Mouse (Mus musculus) intestine, postnatal 0 days (tissue): Measurements from ENCODE around the gene Rpn1. TPM values are rescaled to one million over a fixed set of nuclear protein-coding genes. Genes with fewer than 3 reads are reported as not detected.

Experiments
- ATAC-seq: fragments of 200-750 bp; cut with Nextera tagmentation; 2 replicates; pipeline ENCODE4 v1.8.0; 2017; ENCODE audit warnings: mild to moderate bottlenecking, moderate TSS enrichment, moderate library complexity
- H3K27ac ChIP-seq: fragments of 300-500 bp; sonication (generic); 2 replicates; pipeline ENCODE4 v1.5.1; 2014; ENCODE audit warnings: mild to moderate bottlenecking, low read depth, low read length, moderate library complexity
- H3K27me3 ChIP-seq: fragments of 300-500 bp; sonication (generic); replicated peaks from 2 replicates; pipeline ENCODE4 v1.6.1; 2014; ENCODE audit warnings: low read length, mixed read lengths; ENCODE audit not compliant: control insufficient read depth, insufficient read depth
- H3K36me3 ChIP-seq: fragments of 300-500 bp; sonication (generic); 2 replicates; pipeline ENCODE4 v1.6.1; 2014; ENCODE audit warnings: mild to moderate bottlenecking, moderate library complexity; ENCODE audit not compliant: control insufficient read depth, insufficient read depth
- H3K4me1 ChIP-seq: fragments of 300-500 bp; sonication (generic); replicated peaks from 2 replicates; pipeline ENCODE4 v1.6.1; 2014; ENCODE audit warnings: antibody characterized with exemption, low read length, mixed read lengths; ENCODE audit not compliant: control insufficient read depth, insufficient read depth
- H3K4me2 ChIP-seq: fragments of 300-500 bp; sonication (generic); replicated peaks from 2 replicates; pipeline ENCODE4 v1.6.1; 2014; ENCODE audit warnings: low read depth, mild to moderate bottlenecking, moderate library complexity
- H3K4me3 ChIP-seq: fragments of 300-500 bp; sonication (generic); 2 replicates; pipeline ENCODE4 v1.5.1; 2014; ENCODE audit warnings: low read depth, low read length
- H3K9ac ChIP-seq: fragments of 300-500 bp; sonication (generic); 2 replicates; pipeline ENCODE4 v1.6.1; 2014; ENCODE audit warnings: mild to moderate bottlenecking, low read depth, low read length
- H3K9me3 ChIP-seq: fragments of 300-500 bp; sonication (generic); 2 replicates; pipeline ENCODE4 v1.6.1; 2016; ENCODE audit warnings: mixed run types; ENCODE audit not compliant: control insufficient read depth
- CTCF ChIP-seq: sonication (generic); IDR thresholded peaks from 2 replicates; pipeline ENCODE4 v1.5.1; 2016; ENCODE audit warnings: low read depth, mild to moderate bottlenecking, control low read depth, antibody characterized with exemption, moderate library complexity
- WGBS: fragments of 180-500 bp; shearing (Covaris S2); extraction: QIAGEN DNeasy Blood & Tissue Kit; methylation state at CpG from one replicate; pipeline ENCODE4 v1.1.7; 2014; 5-methylcytosine and 5-hydroxymethylcytosine counted together
- polyA plus RNA-seq: library from polyadenylated mRNA; unstranded; fragments of >200 nt; fragmentation: Nextera tagmentation; extraction: Ambion mirVana; gene quantifications from 2 replicates; pipeline ENCODE4 v1.2.1, GENCODE M21; 2015

Rpn1 gene
- polyA plus RNA-seq, 1 experiment from 2014 or later, result 184 TPM

DNA sequence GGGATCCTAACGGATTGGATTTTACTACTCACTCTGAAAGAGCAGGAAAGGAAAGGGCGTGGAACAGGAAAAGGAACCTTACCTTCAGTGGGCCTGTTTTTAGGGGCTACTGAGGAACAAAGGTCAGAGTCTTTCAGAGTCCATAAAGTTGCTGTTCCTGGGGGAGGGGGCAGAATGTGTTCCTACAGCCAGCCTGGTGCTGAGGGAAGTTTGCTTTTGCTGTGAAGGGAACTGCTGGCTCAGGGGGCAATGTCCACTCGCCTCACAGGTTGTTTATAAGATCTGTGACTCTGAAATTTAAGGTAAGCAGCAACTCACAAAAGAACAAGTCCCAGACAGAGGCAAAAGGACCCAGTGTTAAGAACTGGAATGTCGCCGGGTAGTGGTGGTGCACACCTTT lies 13.1 kb upstream of the Rpn1 start:
- Histone ChIP-seq H3K9me3 (no peaks in the 10 kb centered on the region), H3K27me3 (no peaks in the 10 kb centered on the region), H3K9ac (no peak overlapping the region), H3K4me3 (peak overlapping the region; percentile 11; the same call in 1 of the 2 replicates), H3K27ac (peak overlapping the region; percentile 35; the same call in 1 of the 2 replicates), H3K36me3 (no peaks in the 10 kb centered on the region), H3K4me1 (no peaks in the 10 kb centered on the region), H3K4me2 (peak overlapping the region; percentile 35)
- TF ChIP-seq CTCF, result no peak
- 30% methylated on average over 5 of the region's 5 CpGs for WGBS
- peak; percentile 76 for ATAC-seq

- H3K4me3 ChIP-seq, result peak overlapping the region; percentile 25
- WGBS, result 3% methylated on average over 32 of the region's 32 CpGs
- peak overlapping the region; percentile 63 for H3K4me2 ChIP-seq
- peak; percentile 98 for TF ChIP-seq CTCF
- H3K9ac ChIP-seq, result peak overlapping the region; percentile 32
- H3K36me3 ChIP-seq, result no peaks in the 10 kb centered on the region
- H3K9me3 ChIP-seq, result no peaks in the 10 kb centered on the region
- peak; percentile 95 for ATAC-seq
- H3K4me1 ChIP-seq, result no peaks in the 10 kb centered on the region
- peak overlapping the region; percentile 78 for H3K27ac ChIP-seq
- H3K27me3 ChIP-seq, result no peaks in the 10 kb centered on the region
These were observed 9.3 kb upstream of the Rpn1 start for GRCm38 (mm10) chr6:88074752-88075554.

GRCm38 (mm10) chr6:88075960-88076517 lies 8.2 kb upstream of the Rpn1 start:
- no peak overlapping the region for H3K4me2 ChIP-seq

GRCm38 (mm10) chr6:88083095-88083494 lies 1.2 kb upstream of the Rpn1 start:
- Histone ChIP-seq H3K36me3 (no peaks in the 10 kb centered on the region), H3K9me3 (no peaks in the 10 kb centered on the region), H3K9ac (no peak overlapping the region), H3K4me1 (0 out of 2 replicates have a peak, but pooled peaks cover 3% of the 10 kb centered on the region), H3K4me2 (no peak overlapping the region), H3K4me3 (no peak overlapping the region), H3K27me3 (no peaks in the 10 kb centered on the region), H3K27ac (no peak overlapping the region)
- no peak for TF ChIP-seq CTCF
- ATAC-seq, result no peak
- WGBS, result 89% methylated on average over 7 of the region's 7 CpGs

More at GRCm38 (mm10) chr6:88075960-88076517, 8.2 kb upstream of the Rpn1 start:
- no peaks in the 10 kb centered on the region for H3K9me3 ChIP-seq
- no peak for ATAC-seq
- H3K4me1 ChIP-seq, result no peaks in the 10 kb centered on the region
- H3K9ac ChIP-seq, result no peak overlapping the region
- H3K36me3 ChIP-seq, result no peaks in the 10 kb centered on the region
- H3K27ac ChIP-seq, result no peak overlapping the region
- 85% methylated on average over 1 of the region's 1 CpGs for WGBS
- no peak overlapping the region for H3K4me3 ChIP-seq
- H3K27me3 ChIP-seq, result no peaks in the 10 kb centered on the region
- TF ChIP-seq CTCF, result no peak

DNA sequence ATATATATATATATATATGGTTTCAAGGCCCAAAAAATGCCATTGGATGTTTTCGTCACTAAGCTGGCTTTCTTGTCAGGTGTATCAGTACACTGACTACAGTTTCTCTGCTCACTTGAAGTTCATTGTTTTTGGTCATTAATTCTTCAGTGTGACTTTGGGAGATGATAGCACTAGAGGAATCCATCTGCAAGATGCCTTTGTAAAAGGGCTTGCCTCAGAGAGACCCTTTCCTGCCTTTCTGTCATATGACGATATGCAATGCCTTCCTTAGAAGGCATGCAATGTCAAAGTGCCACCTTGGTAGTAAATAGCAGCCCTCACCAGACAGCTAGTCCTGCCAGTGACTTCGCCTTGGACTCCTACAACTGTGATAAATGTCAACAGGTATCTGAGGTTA lies 610 bp upstream of the Rpn1 start:
- no peak overlapping the region for H3K27ac ChIP-seq
- no peak for ATAC-seq

DNA sequence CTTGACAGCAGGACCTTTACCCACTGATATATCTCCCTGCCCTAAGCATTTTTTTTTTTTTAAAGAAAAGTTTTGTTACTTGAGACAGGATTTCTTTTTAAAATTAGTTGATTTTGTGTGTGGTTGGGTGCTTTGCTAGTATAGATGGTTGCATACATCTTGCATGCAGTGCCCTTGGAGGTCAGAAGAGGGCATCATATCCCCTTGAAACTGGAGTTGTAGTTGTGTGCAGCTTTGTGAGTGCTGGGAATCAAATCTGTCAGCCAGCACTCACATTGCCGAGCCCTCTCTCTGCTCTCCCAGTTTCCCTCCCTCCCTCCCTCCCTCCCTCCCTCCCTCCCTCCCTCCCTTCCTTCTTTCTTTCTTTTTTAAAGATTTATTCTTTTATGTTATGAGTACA lies 4.7 kb downstream of the Rpn1 start:
- H3K9me3 ChIP-seq, result no peaks in the 10 kb centered on the region
- H3K36me3 ChIP-seq, result peaks cover 37% of the 10 kb centered on the region
- 59% methylated on average over 1 of the region's 1 CpGs for WGBS

More for the DNA sequence above, 610 bp upstream of the Rpn1 start:
- TF ChIP-seq CTCF, result no peak
- Histone ChIP-seq H3K9ac (no peak overlapping the region; the same call in 1 of the 2 replicates), H3K4me3 (peak overlapping the region; percentile 93), H3K27me3 (no peaks in the 10 kb centered on the region), H3K4me2 (peak overlapping the region; percentile 85), H3K36me3 (peaks cover 4% of the 10 kb centered on the region; the same call in 1 of the 2 replicates), H3K9me3 (no peaks in the 10 kb centered on the region), H3K4me1 (0 out of 2 replicates have a peak, but pooled peaks cover 3% of the 10 kb centered on the region)
- 60% methylated on average over 3 of the region's 3 CpGs for WGBS

More for the DNA sequence above, 4.7 kb downstream of the Rpn1 start:
- H3K4me3 ChIP-seq, result no peak overlapping the region
- no peak overlapping the region for H3K9ac ChIP-seq
- peak; percentile 36 for TF ChIP-seq CTCF
- ATAC-seq, result no peak
- 0 out of 2 replicates have a peak, but pooled peaks cover 3% of the 10 kb centered on the region for H3K4me1 ChIP-seq
- H3K4me2 ChIP-seq, result no peak overlapping the region
- no peak overlapping the region for H3K27ac ChIP-seq
- H3K27me3 ChIP-seq, result no peaks in the 10 kb centered on the region
